Mouse (Mus musculus) neural tube, embryonic 12.5 days (tissue): Measurements from ENCODE around the gene Man1a. TPM values are rescaled to one million over a fixed set of nuclear protein-coding genes. Genes with fewer than 3 reads are reported as not detected.

Source experiments
- ATAC-seq: fragments of 200-750 bp; cut with Nextera tagmentation; 2 replicates; pipeline ENCODE4 v1.8.0; 2017; ENCODE audit warnings: low read depth, mild to moderate bottlenecking, moderate TSS enrichment, moderate library complexity; ENCODE audit not compliant: low FRiP score
- H3K27ac ChIP-seq: fragments of 300-500 bp; sonication (generic); 2 replicates; pipeline ENCODE4 v1.5.1; 2016
- H3K27me3 ChIP-seq: fragments of 300-500 bp; sonication (generic); replicated peaks from 2 replicates; pipeline ENCODE4 v1.6.1; 2016; ENCODE audit warnings: mild to moderate bottlenecking
- H3K36me3 ChIP-seq: fragments of 300-500 bp; sonication (generic); 2 replicates; pipeline ENCODE4 v1.6.1; 2016; ENCODE audit warnings: mild to moderate bottlenecking
- H3K4me1 ChIP-seq: fragments of 300-500 bp; sonication (generic); 2 replicates; pipeline ENCODE4 v1.6.1; 2016
- H3K4me2 ChIP-seq: fragments of 300-500 bp; sonication (generic); replicated peaks from 2 replicates; pipeline ENCODE4 v1.6.1; 2016; ENCODE audit warnings: mild to moderate bottlenecking
- H3K4me3 ChIP-seq: fragments of 300-500 bp; sonication (generic); 2 replicates; pipeline ENCODE4 v1.5.1; 2016
- H3K9ac ChIP-seq: fragments of 300-500 bp; sonication (generic); 2 replicates; pipeline ENCODE4 v1.6.1; 2016; ENCODE audit warnings: mild to moderate bottlenecking
- H3K9me3 ChIP-seq: fragments of 300-500 bp; sonication (generic); 2 replicates; pipeline ENCODE4 v1.6.1; 2016; ENCODE audit warnings: mild to moderate bottlenecking
- WGBS: fragments of 180-500 bp; shearing (Covaris S2); methylation state at CpG from one replicate; pipeline ENCODE4 v1.1.7; 2016; 5-methylcytosine and 5-hydroxymethylcytosine counted together
- polyA plus RNA-seq: library from polyadenylated mRNA; unstranded; fragments of >200 nt; fragmentation: Nextera tagmentation; extraction: Ambion mirVana; gene quantifications from 2 replicates; pipeline ENCODE4 v1.2.1, GENCODE M21; 2016

The Man1a gene
- polyA plus RNA-seq, 1 experiment from 2014 or later = 4.5 TPM

DNA sequence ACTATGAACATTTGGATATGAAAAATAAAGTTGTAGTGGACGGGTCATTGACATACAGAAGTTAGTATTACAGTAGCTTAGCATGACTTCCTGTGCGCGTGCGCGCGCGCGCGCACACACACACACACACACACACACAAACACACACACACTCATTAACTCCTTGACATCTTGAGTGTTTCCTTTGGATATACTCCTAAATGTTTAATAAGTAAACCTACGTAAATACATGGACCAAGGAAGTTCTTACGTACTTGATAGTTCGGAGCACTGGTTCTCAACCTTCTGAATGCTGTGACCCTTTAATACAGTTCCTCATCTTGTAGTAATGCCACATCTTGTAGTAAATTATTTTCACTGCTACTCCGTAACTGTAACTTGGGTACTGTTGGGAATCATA lies 79.1 kb downstream of the Man1a start:
- H3K4me3 ChIP-seq = no peak overlapping the region
- no peaks in the 10 kb centered on the region for H3K4me1 ChIP-seq
- no peaks in the 10 kb centered on the region for H3K36me3 ChIP-seq
- 93% methylated on average over 13 of the region's 13 CpGs for WGBS
- H3K9ac ChIP-seq = no peak overlapping the region
- no peak for ATAC-seq
- no peak overlapping the region for H3K27ac ChIP-seq
- H3K4me2 ChIP-seq = no peak overlapping the region
- H3K27me3 ChIP-seq = no peaks in the 10 kb centered on the region
- no peaks in the 10 kb centered on the region for H3K9me3 ChIP-seq

DNA sequence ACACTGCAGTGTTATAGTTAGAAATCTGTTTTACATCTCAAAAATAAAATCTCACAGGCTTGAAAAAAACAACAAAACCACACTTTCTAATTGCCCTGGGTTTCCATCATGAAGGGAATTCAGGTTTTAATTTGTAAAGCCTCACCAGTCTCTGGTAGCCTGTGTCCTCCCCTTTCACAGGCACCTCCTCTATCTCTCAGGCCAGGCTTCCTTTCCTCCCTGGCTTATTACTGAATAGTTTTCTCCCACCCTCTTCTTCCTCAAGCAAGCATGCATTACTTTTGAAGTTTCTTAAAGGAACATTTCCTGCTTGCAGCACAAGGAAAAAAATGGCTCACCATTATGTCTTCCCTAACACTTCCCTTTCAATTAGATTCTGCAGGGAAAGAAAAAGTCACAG lies 80.2 kb downstream of the Man1a start:
- ATAC-seq = no peak
- Histone ChIP-seq H3K9ac (no peak overlapping the region), H3K4me1 (no peaks in the 10 kb centered on the region), H3K9me3 (no peaks in the 10 kb centered on the region), H3K36me3 (no peaks in the 10 kb centered on the region), H3K4me2 (no peak overlapping the region), H3K4me3 (no peak overlapping the region), H3K27ac (no peak overlapping the region), H3K27me3 (no peaks in the 10 kb centered on the region)

DNA sequence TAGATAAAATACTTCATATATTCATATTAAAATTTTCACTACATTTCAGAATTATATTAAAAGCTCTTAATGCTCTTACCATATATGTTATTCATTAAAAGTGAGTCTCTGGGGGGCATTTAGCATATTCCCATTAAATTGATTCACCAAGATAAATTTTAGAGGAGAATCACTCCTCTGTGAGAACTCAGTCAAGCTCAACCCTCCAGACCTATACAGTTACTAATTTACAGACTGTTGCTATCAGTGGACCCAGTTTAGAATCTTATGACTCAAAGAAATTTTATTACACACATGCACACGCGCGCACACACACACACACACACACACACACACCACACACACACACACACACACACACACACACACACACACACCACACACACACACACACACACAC lies 81.8 kb downstream of the Man1a start:
- Histone ChIP-seq H3K27ac (no peak overlapping the region), H3K4me3 (no peak overlapping the region), H3K4me2 (no peak overlapping the region), H3K36me3 (no peaks in the 10 kb centered on the region), H3K9ac (no peak overlapping the region), H3K4me1 (no peaks in the 10 kb centered on the region), H3K9me3 (no peaks in the 10 kb centered on the region), H3K27me3 (no peaks in the 10 kb centered on the region)
- WGBS = 97% methylated on average over 3 of the region's 3 CpGs
- ATAC-seq = no peak

DNA sequence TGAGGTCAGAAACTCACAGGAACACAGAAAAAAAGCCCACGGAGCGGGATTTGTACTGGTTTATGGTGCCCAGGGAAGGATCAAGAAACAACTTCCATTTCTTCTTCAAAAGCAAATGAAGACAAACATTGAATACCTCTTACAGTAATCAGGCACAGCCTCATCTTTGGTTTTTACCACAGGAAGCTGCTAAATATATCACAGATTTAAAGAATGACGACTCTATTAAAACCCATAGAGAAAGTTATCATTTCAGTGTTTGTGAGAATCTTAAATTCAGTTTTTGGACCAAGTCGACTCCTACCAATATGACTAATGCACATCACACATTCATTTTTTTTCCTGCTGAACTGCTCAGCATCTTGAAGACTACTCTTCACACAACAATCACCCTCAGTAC lies 86.0 kb downstream of the Man1a start:
- Histone ChIP-seq H3K9ac (no peak overlapping the region), H3K36me3 (no peaks in the 10 kb centered on the region), H3K27ac (no peak overlapping the region), H3K9me3 (no peaks in the 10 kb centered on the region), H3K4me2 (no peak overlapping the region), H3K4me3 (no peak overlapping the region), H3K4me1 (no peaks in the 10 kb centered on the region), H3K27me3 (no peaks in the 10 kb centered on the region)
- ATAC-seq = no peak
- WGBS = 89% methylated on average over 4 of the region's 4 CpGs

DNA sequence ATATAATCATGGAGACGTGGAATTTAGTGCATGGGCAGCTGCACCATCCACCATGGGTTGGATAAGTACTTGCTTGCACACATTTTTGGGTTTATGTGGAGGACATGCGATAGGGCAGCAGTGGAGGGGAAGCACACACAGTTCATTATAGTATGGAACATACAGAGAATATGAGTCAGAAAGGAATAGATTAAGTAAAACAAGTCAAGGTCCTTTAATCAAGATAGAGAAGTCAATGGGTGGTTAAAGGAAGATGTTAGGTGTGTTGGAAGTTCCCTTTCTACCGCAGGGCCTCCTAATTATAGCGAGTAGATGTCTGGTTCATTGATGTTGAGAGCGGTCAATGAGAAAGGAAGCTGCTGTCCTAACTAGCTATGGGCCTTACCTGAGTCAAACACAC lies 91.5 kb downstream of the Man1a start:
- ATAC-seq = no peak
- Histone ChIP-seq H3K36me3 (no peaks in the 10 kb centered on the region), H3K4me2 (no peak overlapping the region), H3K4me3 (no peak overlapping the region), H3K27ac (no peak overlapping the region), H3K9ac (no peak overlapping the region), H3K9me3 (no peaks in the 10 kb centered on the region), H3K4me1 (no peaks in the 10 kb centered on the region), H3K27me3 (no peaks in the 10 kb centered on the region)
- WGBS = 94% methylated on average over 5 of the region's 5 CpGs

GRCm38 (mm10) chr10:53984086-53984485 lies 92.3 kb downstream of the Man1a start:
- Histone ChIP-seq H3K4me1 (no peaks in the 10 kb centered on the region), H3K27ac (no peak overlapping the region), H3K4me2 (no peak overlapping the region), H3K27me3 (no peaks in the 10 kb centered on the region), H3K9me3 (no peaks in the 10 kb centered on the region), H3K9ac (no peak overlapping the region), H3K36me3 (no peaks in the 10 kb centered on the region), H3K4me3 (no peak overlapping the region)
- ATAC-seq = no peak
- WGBS = 57% methylated on average over 3 of the region's 3 CpGs

- 73% methylated on average over 1 of the region's 1 CpGs for WGBS
- Histone ChIP-seq H3K9me3 (no peaks in the 10 kb centered on the region), H3K4me2 (no peak overlapping the region), H3K4me3 (no peak overlapping the region), H3K36me3 (no peaks in the 10 kb centered on the region), H3K4me1 (no peaks in the 10 kb centered on the region), H3K27me3 (no peaks in the 10 kb centered on the region), H3K27ac (no peak overlapping the region), H3K9ac (no peak overlapping the region)
- ATAC-seq = no peak
Observed at GRCm38 (mm10) chr10:53978647-53979046, 97.8 kb downstream of the Man1a start.

GRCm38 (mm10) chr10:53974180-53974579 lies 102.2 kb downstream of the Man1a start:
- Histone ChIP-seq H3K9ac (no peak overlapping the region), H3K27me3 (no peaks in the 10 kb centered on the region), H3K4me2 (no peak overlapping the region), H3K9me3 (no peaks in the 10 kb centered on the region), H3K36me3 (no peaks in the 10 kb centered on the region), H3K4me1 (no peaks in the 10 kb centered on the region), H3K4me3 (no peak overlapping the region), H3K27ac (no peak overlapping the region)
- no peak for ATAC-seq

DNA sequence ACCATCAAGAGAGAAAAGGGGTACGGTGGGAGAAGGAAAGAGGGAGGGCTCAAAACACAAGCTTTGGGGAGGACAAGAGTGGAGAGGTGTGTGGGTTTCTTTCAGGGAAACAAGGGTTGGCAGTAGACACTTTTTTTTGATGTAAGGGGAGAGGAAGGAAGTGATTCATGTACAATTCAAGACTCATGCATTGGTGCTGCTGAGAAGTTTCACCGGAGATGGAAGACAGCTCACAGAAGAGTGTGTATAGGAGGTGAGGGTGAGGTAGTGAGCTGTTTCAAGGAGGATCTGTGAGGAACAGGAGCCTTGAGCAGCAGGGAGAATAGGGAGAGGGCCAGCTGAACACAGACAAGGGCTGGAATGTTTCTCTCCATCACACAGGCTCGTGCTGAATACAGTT lies 116.7 kb downstream of the Man1a start:
- Histone ChIP-seq H3K4me1 (no peaks in the 10 kb centered on the region), H3K9ac (no peak overlapping the region), H3K9me3 (no peaks in the 10 kb centered on the region), H3K27ac (no peak overlapping the region), H3K36me3 (no peaks in the 10 kb centered on the region), H3K27me3 (no peaks in the 10 kb centered on the region), H3K4me3 (no peak overlapping the region), H3K4me2 (no peak overlapping the region)
- WGBS = 81% methylated on average over 3 of the region's 3 CpGs
- ATAC-seq = no peak

DNA sequence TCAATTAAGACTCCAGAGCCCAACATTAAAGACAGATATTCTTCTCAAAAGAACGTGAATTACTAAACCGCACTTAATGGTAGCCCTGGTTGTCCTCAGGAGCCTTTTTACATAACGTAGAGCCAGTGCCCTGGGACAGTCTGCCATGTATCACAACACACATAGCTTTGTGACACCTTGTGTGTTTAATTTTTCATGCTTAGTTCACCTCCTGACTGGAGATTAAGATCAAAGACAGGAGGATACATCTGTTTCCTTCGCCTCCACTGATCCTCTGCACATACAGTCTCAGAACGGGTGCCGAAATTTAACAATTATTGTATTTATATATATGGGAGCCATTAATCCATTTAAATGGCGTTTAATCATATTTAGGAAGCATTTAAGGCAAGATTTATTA lies 134.8 kb downstream of the Man1a start:
- Histone ChIP-seq H3K9ac (no peak overlapping the region), H3K36me3 (no peaks in the 10 kb centered on the region), H3K4me2 (no peak overlapping the region), H3K4me3 (no peak overlapping the region), H3K9me3 (no peaks in the 10 kb centered on the region), H3K27me3 (no peaks in the 10 kb centered on the region), H3K4me1 (no peaks in the 10 kb centered on the region), H3K27ac (no peak overlapping the region)
- WGBS = 78% methylated on average over 7 of the region's 7 CpGs
- ATAC-seq = no peak

DNA sequence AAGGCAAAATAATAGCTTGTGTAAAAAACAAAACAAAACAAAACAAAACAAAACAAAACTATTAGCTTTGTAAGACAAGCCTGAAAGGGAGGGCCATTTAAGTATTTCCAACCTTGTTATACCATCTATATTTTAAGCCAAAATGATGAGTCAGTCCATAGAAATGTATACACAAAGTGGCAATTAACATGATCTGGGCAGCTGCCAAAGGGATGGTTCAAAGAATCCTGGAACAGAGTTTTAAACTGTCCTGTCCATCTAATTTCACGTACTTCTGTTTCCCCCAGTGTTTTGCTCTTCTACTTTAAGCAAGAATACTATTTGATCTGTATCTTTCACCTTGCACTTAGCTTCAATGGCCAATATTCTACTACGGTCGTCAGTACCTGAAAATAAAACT lies 138.2 kb downstream of the Man1a start:
- Histone ChIP-seq H3K9ac (no peak overlapping the region), H3K9me3 (no peaks in the 10 kb centered on the region), H3K4me2 (no peak overlapping the region), H3K27ac (no peak overlapping the region), H3K4me3 (no peak overlapping the region), H3K36me3 (no peaks in the 10 kb centered on the region), H3K4me1 (no peaks in the 10 kb centered on the region), H3K27me3 (no peaks in the 10 kb centered on the region)
- WGBS = 86% methylated on average over 3 of the region's 3 CpGs
- no peak for ATAC-seq

- ATAC-seq = no peak
- no peaks in the 10 kb centered on the region for H3K4me1 ChIP-seq
- no peak overlapping the region for H3K4me2 ChIP-seq
Observed at GRCm38 (mm10) chr10:53936078-53936477, 140.3 kb downstream of the Man1a start.

GRCm38 (mm10) chr10:53929722-53930500 lies 146.5 kb downstream of the Man1a start:
- Histone ChIP-seq H3K36me3 (no peaks in the 10 kb centered on the region), H3K9me3 (no peaks in the 10 kb centered on the region), H3K4me1 (no peaks in the 10 kb centered on the region), H3K9ac (no peak overlapping the region), H3K27ac (no peak overlapping the region), H3K27me3 (no peaks in the 10 kb centered on the region), H3K4me3 (no peak overlapping the region), H3K4me2 (no peak overlapping the region)
- no peak for ATAC-seq
- 76% methylated on average over 4 of the region's 4 CpGs for WGBS

More at GRCm38 (mm10) chr10:53936078-53936477, 140.3 kb downstream of the Man1a start:
- Histone ChIP-seq H3K27ac (no peak overlapping the region), H3K36me3 (no peaks in the 10 kb centered on the region), H3K9me3 (no peaks in the 10 kb centered on the region), H3K4me3 (no peak overlapping the region), H3K9ac (no peak overlapping the region), H3K27me3 (no peaks in the 10 kb centered on the region)
- WGBS = 92% methylated on average over 3 of the region's 3 CpGs
